Mouse (Mus musculus) thymus, postnatal 14 days (tissue): ENCODE data around the gene Angptl6.
A peak's percentile ranks its signal among the peaks of the same experiment; 100 is the strongest.
"Not testable (repeated sequence)": the region's sequence is repeated elsewhere in the genome, so short reads cannot be mapped to it uniquely, and the experiment has no call there.

Experiments
- DNase-seq: peaks from one replicate; pipeline ENCODE4 v3.0.0; 2021

Gene Angptl6

DNA sequence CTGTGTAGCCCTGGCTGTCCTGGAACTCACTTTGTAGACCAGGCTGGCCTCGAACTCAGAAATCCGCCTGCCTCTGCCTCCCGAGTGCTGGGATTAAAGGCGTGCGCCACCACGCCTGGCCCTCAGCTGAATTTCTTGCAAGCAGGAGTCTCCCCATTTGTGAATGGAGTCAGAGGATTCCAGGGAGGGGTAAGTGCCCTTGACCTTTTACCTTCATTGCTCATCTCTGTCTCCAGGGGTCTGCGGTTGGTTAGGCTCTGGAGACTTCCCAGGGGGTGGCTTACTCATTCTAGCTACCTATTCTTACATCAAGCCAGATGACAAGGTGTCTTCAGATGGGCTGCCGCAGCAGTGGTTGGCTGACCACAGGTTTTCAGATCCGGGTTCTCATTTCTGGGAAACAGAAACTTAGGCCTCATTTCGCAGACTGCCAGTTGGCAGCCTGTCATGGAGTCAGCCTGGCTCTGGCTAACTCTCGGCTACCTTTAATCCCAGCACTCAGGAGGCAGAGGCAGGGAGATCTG is 44.0 kb downstream of the Angptl6 start:
- not testable (repeated sequence) for DNase-seq

DNA sequence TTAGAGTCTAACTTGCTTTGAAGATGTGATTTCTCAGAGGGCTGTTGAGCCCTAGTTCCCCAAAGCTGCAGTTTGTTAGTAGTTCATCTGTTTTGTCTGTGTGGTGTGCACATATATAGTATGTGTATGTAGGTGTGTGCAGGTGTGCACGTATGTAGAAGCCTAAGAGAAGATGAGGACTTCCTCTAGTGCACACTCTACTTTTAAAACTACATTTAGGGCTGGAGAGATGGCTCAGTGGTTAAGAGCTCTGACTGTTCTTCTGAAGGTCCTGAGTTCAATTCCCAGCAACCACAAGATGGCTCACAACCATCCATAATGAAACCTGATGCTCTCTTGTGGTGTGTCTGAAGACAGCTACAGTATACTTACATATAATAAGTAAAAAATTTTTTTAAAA is 44.6 kb downstream of the Angptl6 start:
- DNase-seq, result no peak

DNA sequence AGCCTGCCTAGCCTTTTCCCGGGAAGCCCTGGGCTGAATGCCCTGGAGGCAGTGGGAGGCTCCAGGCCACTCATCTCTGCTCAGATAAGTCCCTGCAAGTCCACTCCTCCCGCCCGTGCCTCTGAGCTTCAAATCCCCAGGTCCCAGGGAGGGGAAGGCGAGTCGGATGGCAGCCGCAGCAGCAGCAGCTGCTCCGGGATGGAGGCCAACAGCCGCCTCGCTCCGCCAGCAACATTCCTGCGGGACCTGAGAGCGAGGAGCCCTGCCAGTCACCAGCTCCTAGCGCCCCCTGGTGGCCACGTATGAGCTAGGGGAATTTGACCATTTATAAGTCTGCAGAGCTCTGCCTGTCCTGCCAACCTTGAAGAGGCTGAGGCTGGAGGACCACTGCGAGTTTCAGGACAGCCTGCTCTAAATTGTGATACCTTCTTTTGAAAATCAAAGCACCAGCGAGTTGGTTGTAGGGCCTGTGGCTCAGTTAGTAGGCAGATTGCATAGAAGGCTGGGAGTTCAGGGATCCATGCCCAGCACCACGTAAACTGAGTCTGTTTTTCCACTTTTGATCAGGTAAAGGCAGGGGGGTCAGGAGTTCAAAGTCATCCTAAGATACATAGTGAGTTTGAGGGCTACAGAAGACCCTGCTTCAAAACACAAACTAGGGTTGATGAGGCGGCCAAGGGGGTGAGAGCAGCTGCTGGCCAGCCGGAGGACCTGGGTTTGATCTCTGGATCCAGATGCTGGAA is 48.5 kb downstream of the Angptl6 start:
- DNase-seq, result peak; percentile 73

DNA sequence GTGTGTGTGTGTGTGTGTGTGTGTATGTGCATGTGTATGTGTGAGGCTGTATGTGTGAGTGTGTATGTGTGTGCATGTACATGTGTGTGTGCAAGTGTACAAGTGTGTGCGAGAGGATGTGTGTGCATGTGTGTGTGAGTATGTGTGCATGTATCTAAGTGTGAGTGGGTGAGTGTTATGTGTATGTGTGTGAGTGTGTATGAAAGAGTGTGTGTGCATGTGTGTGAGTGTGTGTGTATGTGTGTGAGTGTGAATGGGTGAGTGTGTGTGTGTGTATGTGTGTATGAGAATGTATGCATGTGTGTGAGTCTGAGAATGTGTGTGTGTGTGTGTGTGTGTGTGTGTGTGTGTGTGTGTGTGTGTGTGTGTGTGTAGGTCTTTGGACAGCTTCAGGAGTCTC is 51.4 kb downstream of the Angptl6 start:
- no peak for DNase-seq

DNA sequence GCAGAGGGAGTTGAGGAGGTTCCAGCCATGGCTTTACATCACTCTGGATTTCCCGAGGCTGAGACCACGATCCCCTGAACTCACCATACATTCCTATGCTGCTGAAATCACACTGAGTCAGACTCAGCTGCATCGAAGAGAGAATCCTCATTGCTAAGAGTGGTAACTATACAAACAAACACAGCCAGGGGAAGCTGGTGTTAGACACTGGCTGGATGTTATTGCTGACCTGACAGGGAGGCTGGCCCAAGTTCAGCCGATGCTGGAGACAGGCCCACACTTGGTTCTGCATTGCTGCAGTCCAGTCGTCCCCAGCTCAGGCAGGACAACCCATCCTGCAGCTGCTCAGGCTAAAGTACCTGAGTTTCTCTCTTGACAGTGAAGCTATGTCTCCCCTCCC is 53.7 kb downstream of the Angptl6 start:
- no peak for DNase-seq
